Mouse (Mus musculus) megakaryocyte, embryonic 14.5 days (primary cell): ENCODE data around the gene Cd68.

Experiments
- FLI1 ChIP-seq: IDR thresholded peaks from 2 replicates; pipeline ENCODE4 v1.6.1; 2012; ENCODE audit warnings: low read length, inconsistent platforms, mixed read lengths
- GATA1 ChIP-seq: IDR thresholded peaks from 3 replicates; pipeline ENCODE4 v1.6.1; 2012; ENCODE audit warnings: mixed read lengths, low read length, inconsistent platforms, borderline replicate concordance

GRCm38 (mm10) chr11:69697396-69697795 is 31.4 kb upstream of the Cd68 start:
- TF ChIP-seq GATA1: no peak
- TF ChIP-seq FLI1: no peak
